Mouse (Mus musculus): ENCODE measurements at regions not wholly inside any gene's neighbourhood (a gene's known extent, or its start where the extent isn't known, plus 50 kb on each side); places are given as distances from the start of the nearest gene placed in this dataset.

GRCm38 (mm10) chr6:100146360-100146935, 140.8 kb downstream of the Rybp start:
- Histone ChIP-seq H3K27me3 (replicated peaks; ENCODE audit: control insufficient read depth, insufficient read depth, low read length) (no peaks in the 10 kb centered on the region), H3K27ac (replicated peaks; ENCODE audit: low read depth, low read length) (no peak overlapping the region), H3K4me2 (ENCODE audit: low read depth, low read length) (no peak overlapping the region), H3K4me1 (ENCODE audit: control insufficient read depth, insufficient read depth, low read length) (peaks cover 36% of the 10 kb centered on the region), H3K9me3 (ENCODE audit: control insufficient read depth, low read length) (no peaks in the 10 kb centered on the region), H3K9ac (ENCODE audit: low read depth, low read length) (no peak overlapping the region), H3K4me3 (ENCODE audit: low read depth, low read length) (no peak overlapping the region), H3K36me3 (ENCODE audit: control insufficient read depth, insufficient read depth, low read length) (no peaks in the 10 kb centered on the region)
- 19% methylated on average over 5 of the region's 5 CpGs for WGBS
- DNase-seq (ENCODE audit: low spot score), result peak; percentile 49
- ATAC-seq (ENCODE audit: low read depth), result peak; percentile 47; the same call in 1 of the 2 replicates

GRCm38 (mm10) chr6:100145869-100146268, 141.4 kb downstream of the Rybp start:
- WGBS, result 58% methylated on average over 2 of the region's 2 CpGs
- Histone ChIP-seq H3K4me3 (ENCODE audit: low read depth, low read length) (no peak overlapping the region), H3K27me3 (replicated peaks; ENCODE audit: control insufficient read depth, insufficient read depth, low read length) (no peaks in the 10 kb centered on the region), H3K9ac (ENCODE audit: low read depth, low read length) (no peak overlapping the region), H3K4me2 (ENCODE audit: low read depth, low read length) (no peak overlapping the region), H3K9me3 (ENCODE audit: control insufficient read depth, low read length) (no peaks in the 10 kb centered on the region), H3K27ac (replicated peaks; ENCODE audit: low read depth, low read length) (no peak overlapping the region), H3K36me3 (ENCODE audit: control insufficient read depth, insufficient read depth, low read length) (no peaks in the 10 kb centered on the region), H3K4me1 (ENCODE audit: control insufficient read depth, insufficient read depth, low read length) (peaks cover 36% of the 10 kb centered on the region)
- no peak for DNase-seq (ENCODE audit: low spot score)
- ATAC-seq (ENCODE audit: low read depth), result 0 out of 2 replicates have a peak, but pooled peaks have one; percentile 41

- Histone ChIP-seq H3K4me1 (ENCODE audit: control insufficient read depth, insufficient read depth, low read length) (peaks cover 43% of the 10 kb centered on the region), H3K9ac (ENCODE audit: low read depth, low read length) (no peak overlapping the region), H3K9me3 (ENCODE audit: control insufficient read depth, low read length) (no peaks in the 10 kb centered on the region), H3K36me3 (ENCODE audit: control insufficient read depth, insufficient read depth, low read length) (no peaks in the 10 kb centered on the region), H3K4me3 (ENCODE audit: low read depth, low read length) (no peak overlapping the region), H3K27ac (replicated peaks; ENCODE audit: low read depth, low read length) (no peak overlapping the region), H3K4me2 (ENCODE audit: low read depth, low read length) (no peak overlapping the region), H3K27me3 (replicated peaks; ENCODE audit: control insufficient read depth, insufficient read depth, low read length) (no peaks in the 10 kb centered on the region)
- ATAC-seq (ENCODE audit: low read depth) (no peak), DNase-seq (ENCODE audit: low spot score) (no peak)
- WGBS, result 70% methylated on average over 4 of the region's 4 CpGs
These were observed 142.6 kb downstream of the Rybp start for GRCm38 (mm10) chr6:100144544-100145287.

- 6% methylated on average over 16 of the region's 16 CpGs for WGBS
- Histone ChIP-seq H3K4me2 (ENCODE audit: low read depth, low read length) (peak overlapping the region; percentile 54), H3K36me3 (ENCODE audit: control insufficient read depth, insufficient read depth, low read length) (no peaks in the 10 kb centered on the region), H3K27me3 (replicated peaks; ENCODE audit: control insufficient read depth, insufficient read depth, low read length) (no peaks in the 10 kb centered on the region), H3K9me3 (ENCODE audit: control insufficient read depth, low read length) (no peaks in the 10 kb centered on the region), H3K9ac (ENCODE audit: low read depth, low read length) (peak overlapping the region; percentile 41; the same call in 1 of the 2 replicates), H3K27ac (replicated peaks; ENCODE audit: low read depth, low read length) (no peak overlapping the region; the same call in 1 of the 2 replicates), H3K4me1 (ENCODE audit: control insufficient read depth, insufficient read depth, low read length) (peaks cover 45% of the 10 kb centered on the region), H3K4me3 (ENCODE audit: low read depth, low read length) (peak overlapping the region; percentile 10)
- DNase-seq (ENCODE audit: low spot score) (peak; percentile 79), ATAC-seq (ENCODE audit: low read depth) (peak; percentile 28; the same call in 1 of the 2 replicates)
These were observed 143.5 kb downstream of the Rybp start for GRCm38 (mm10) chr6:100143586-100144301.

- Histone ChIP-seq H3K4me1 (ENCODE audit: control insufficient read depth, insufficient read depth, low read length) (peaks cover 43% of the 10 kb centered on the region), H3K9me3 (ENCODE audit: control insufficient read depth, low read length) (no peaks in the 10 kb centered on the region), H3K36me3 (ENCODE audit: control insufficient read depth, insufficient read depth, low read length) (no peaks in the 10 kb centered on the region), H3K4me2 (ENCODE audit: low read depth, low read length) (no peak overlapping the region), H3K4me3 (ENCODE audit: low read depth, low read length) (no peak overlapping the region), H3K27ac (replicated peaks; ENCODE audit: low read depth, low read length) (no peak overlapping the region), H3K9ac (ENCODE audit: low read depth, low read length) (no peak overlapping the region), H3K27me3 (replicated peaks; ENCODE audit: control insufficient read depth, insufficient read depth, low read length) (peaks cover 5% of the 10 kb centered on the region; the same call in 1 of the 2 replicates)
- ATAC-seq (ENCODE audit: low read depth), result no peak
- DNase-seq (ENCODE audit: low spot score), result no peak
- 84% methylated on average over 5 of the region's 5 CpGs for WGBS
These were observed 146.1 kb downstream of the Rybp start for GRCm38 (mm10) chr6:100141225-100141624.

- H3K36me3 ChIP-seq (ENCODE audit: control insufficient read depth, insufficient read depth, low read length), result no peaks in the 10 kb centered on the region
- no peak for ATAC-seq (ENCODE audit: low read depth)
- H3K27ac ChIP-seq (replicated peaks; ENCODE audit: low read depth, low read length), result no peak overlapping the region
- H3K27me3 ChIP-seq (replicated peaks; ENCODE audit: control insufficient read depth, insufficient read depth, low read length), result peaks cover 6% of the 10 kb centered on the region; the same call in 1 of the 2 replicates
- H3K4me2 ChIP-seq (ENCODE audit: low read depth, low read length), result no peak overlapping the region
- 33% methylated on average over 6 of the region's 6 CpGs for whole genome bisulfite sequencing
- DNase-seq (ENCODE audit: low spot score), result no peak
- no peaks in the 10 kb centered on the region for H3K9me3 ChIP-seq (ENCODE audit: control insufficient read depth, low read length)
- H3K9ac ChIP-seq (ENCODE audit: low read depth, low read length), result no peak overlapping the region
- H3K4me3 ChIP-seq (ENCODE audit: low read depth, low read length), result no peak overlapping the region
- peaks cover 38% of the 10 kb centered on the region for H3K4me1 ChIP-seq (ENCODE audit: control insufficient read depth, insufficient read depth, low read length)
These were observed 146.6 kb downstream of the Rybp start for GRCm38 (mm10) chr6:100140581-100141114.

- peaks cover 33% of the 10 kb centered on the region for H3K4me1 ChIP-seq (ENCODE audit: control insufficient read depth, insufficient read depth, low read length)
- H3K9ac ChIP-seq (ENCODE audit: low read depth, low read length), result no peak overlapping the region
- H3K4me3 ChIP-seq (ENCODE audit: low read depth, low read length), result no peak overlapping the region
- H3K4me2 ChIP-seq (ENCODE audit: low read depth, low read length), result no peak overlapping the region
- no peak overlapping the region for H3K27ac ChIP-seq (replicated peaks; ENCODE audit: low read depth, low read length)
- H3K36me3 ChIP-seq (ENCODE audit: control insufficient read depth, insufficient read depth, low read length), result no peaks in the 10 kb centered on the region
- no peak for DNase-seq (ENCODE audit: low spot score)
- ATAC-seq (ENCODE audit: low read depth), result no peak
- 48% methylated on average over 6 of the region's 6 CpGs for WGBS
- H3K27me3 ChIP-seq (replicated peaks; ENCODE audit: control insufficient read depth, insufficient read depth, low read length), result peaks cover 6% of the 10 kb centered on the region; the same call in 1 of the 2 replicates
- no peaks in the 10 kb centered on the region for H3K9me3 ChIP-seq (ENCODE audit: control insufficient read depth, low read length)
These were observed 147.5 kb downstream of the Rybp start for GRCm38 (mm10) chr6:100139809-100140208.

- DNase-seq (ENCODE audit: low spot score), result no peak
- no peak overlapping the region for H3K9ac ChIP-seq (ENCODE audit: low read depth, low read length)
- peaks cover 6% of the 10 kb centered on the region; the same call in 1 of the 2 replicates for H3K27me3 ChIP-seq (replicated peaks; ENCODE audit: control insufficient read depth, insufficient read depth, low read length)
- no peaks in the 10 kb centered on the region for H3K9me3 ChIP-seq (ENCODE audit: control insufficient read depth, low read length)
- no peak overlapping the region for H3K4me3 ChIP-seq (ENCODE audit: low read depth, low read length)
- H3K36me3 ChIP-seq (ENCODE audit: control insufficient read depth, insufficient read depth, low read length), result no peaks in the 10 kb centered on the region
- H3K27ac ChIP-seq (replicated peaks; ENCODE audit: low read depth, low read length), result no peak overlapping the region
- ATAC-seq (ENCODE audit: low read depth), result no peak
- WGBS, result 72% methylated on average over 2 of the region's 2 CpGs
- H3K4me2 ChIP-seq (ENCODE audit: low read depth, low read length), result no peak overlapping the region
- peaks cover 24% of the 10 kb centered on the region for H3K4me1 ChIP-seq (ENCODE audit: control insufficient read depth, insufficient read depth, low read length)
These were observed 148.6 kb downstream of the Rybp start for GRCm38 (mm10) chr6:100138659-100139058.
